Mouse (Mus musculus) hindbrain, embryonic 14.5 days (tissue): ENCODE measurements around the gene Cln6. TPM values are rescaled to one million over a fixed set of nuclear protein-coding genes. Genes with fewer than 3 reads are reported as not detected.
"Not testable (repeated sequence)": the region's sequence is repeated elsewhere in the genome, so short reads cannot be mapped to it uniquely, and the experiment has no call there.

Experiments used
- ATAC-seq: fragments of 200-750 bp; cut with Nextera tagmentation; 2 replicates; pipeline ENCODE4 v1.8.0; 2017; ENCODE audit warnings: moderate number of reproducible peaks, mild to moderate bottlenecking, moderate TSS enrichment, moderate library complexity; ENCODE audit not compliant: low FRiP score
- DNase-seq: peaks from one replicate; pipeline ENCODE4 v3.0.0-alpha.2; 2015; ENCODE audit warnings: low spot score
- H3K27ac ChIP-seq: fragments of 300-500 bp; sonication (generic); 2 replicates; pipeline ENCODE4 v1.5.1; 2014; ENCODE audit warnings: mild to moderate bottlenecking, moderate library complexity
- H3K27me3 ChIP-seq: fragments of 300-500 bp; sonication (generic); 2 replicates; pipeline ENCODE4 v1.6.1; 2014; ENCODE audit warnings: mild to moderate bottlenecking, low read length, mixed read lengths; ENCODE audit not compliant: control insufficient read depth, insufficient read depth
- H3K36me3 ChIP-seq: fragments of 300-500 bp; sonication (generic); replicated peaks from 2 replicates; pipeline ENCODE4 v1.6.1; 2014; ENCODE audit not compliant: control insufficient read depth, insufficient read depth
- H3K4me1 ChIP-seq: fragments of 300-500 bp; sonication (generic); replicated peaks from 2 replicates; pipeline ENCODE4 v1.6.1; 2014; ENCODE audit warnings: antibody characterized with exemption, low read length, mixed read lengths; ENCODE audit not compliant: control insufficient read depth, insufficient read depth
- H3K4me2 ChIP-seq: fragments of 300-500 bp; sonication (generic); replicated peaks from 2 replicates; pipeline ENCODE4 v1.6.1; 2014; ENCODE audit warnings: mild to moderate bottlenecking, moderate library complexity
- H3K4me3 ChIP-seq: fragments of 300-500 bp; sonication (generic); replicated peaks from 2 replicates; pipeline ENCODE4 v1.5.1; 2014; ENCODE audit warnings: mild to moderate bottlenecking, low read length
- H3K9ac ChIP-seq: fragments of 300-500 bp; sonication (generic); 2 replicates; pipeline ENCODE4 v1.6.1; 2014
- H3K9me3 ChIP-seq: fragments of 300-500 bp; sonication (generic); 2 replicates; pipeline ENCODE4 v1.6.1; 2016; ENCODE audit warnings: low read length; ENCODE audit not compliant: control insufficient read depth
- WGBS: fragments of 180-500 bp; shearing (Covaris S2); extraction: QIAGEN DNeasy Blood & Tissue Kit; methylation state at CpG from one replicate; pipeline ENCODE4 v1.1.7; 2014; 5-methylcytosine and 5-hydroxymethylcytosine counted together
- polyA plus RNA-seq: library from polyadenylated mRNA; unstranded; fragments of >200 nt; fragmentation: Nextera tagmentation; extraction: Ambion mirVana; gene quantifications from 2 replicates; pipeline ENCODE4 v1.2.1, GENCODE M21; 2014

Gene Cln6
- polyA plus RNA-seq, 1 experiment from 2014 or later, result 7.1 TPM

DNA sequence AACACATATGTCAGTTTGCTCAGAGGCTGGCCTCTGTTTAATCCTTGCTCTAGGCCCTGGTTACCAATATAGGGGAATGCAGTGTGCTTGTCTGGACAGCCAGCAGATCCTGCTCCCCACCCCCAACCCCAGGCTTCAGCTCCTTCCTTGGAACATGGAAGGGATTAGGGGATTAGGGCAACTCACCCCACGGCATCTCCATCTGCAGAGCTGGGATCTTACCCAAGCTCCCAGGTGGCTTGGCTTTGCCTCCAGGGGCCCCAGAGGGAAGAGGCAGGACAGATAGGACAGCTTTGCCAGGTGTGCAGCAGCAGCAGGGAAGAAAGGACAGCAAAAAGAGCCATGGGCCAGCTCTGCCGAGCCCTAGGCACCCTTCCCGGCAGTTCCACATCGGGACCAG, 22.3 kb downstream of the Cln6 start:
- Histone ChIP-seq H3K36me3 (no peaks in the 10 kb centered on the region), H3K27ac (no peak overlapping the region), H3K4me2 (no peak overlapping the region), H3K4me3 (no peak overlapping the region), H3K9me3 (no peaks in the 10 kb centered on the region), H3K27me3 (no peaks in the 10 kb centered on the region), H3K4me1 (peaks cover 9% of the 10 kb centered on the region; the same call in 1 of the 2 replicates), H3K9ac (no peak overlapping the region)
- no peak for ATAC-seq
- no peak for DNase-seq
- WGBS, result 77% methylated on average over 4 of the region's 4 CpGs

DNA sequence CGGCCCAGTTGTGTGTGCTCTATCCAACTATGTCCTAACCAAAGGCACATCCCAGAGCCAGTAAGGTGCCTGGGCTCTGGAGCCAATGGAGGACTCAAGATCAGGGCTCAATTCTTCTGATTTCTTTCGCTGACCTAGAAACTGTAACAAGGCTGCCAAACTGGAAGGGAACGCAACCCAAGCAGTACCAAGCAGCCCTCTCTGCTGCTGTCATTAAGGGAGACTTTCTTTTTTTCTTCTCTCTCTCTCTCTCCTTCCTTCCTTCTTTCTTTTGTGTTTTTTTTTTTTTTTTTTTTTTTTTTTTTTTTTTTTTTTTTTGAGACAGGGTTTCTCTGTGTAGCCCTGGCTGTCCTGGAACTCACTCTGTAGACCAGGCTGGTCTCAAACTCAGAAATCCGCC, 30.7 kb downstream of the Cln6 start:
- not testable (repeated sequence) for H3K9me3 ChIP-seq, ATAC-seq, H3K27me3 ChIP-seq, H3K27ac ChIP-seq, H3K4me3 ChIP-seq, H3K4me2 ChIP-seq, DNase-seq, H3K4me1 ChIP-seq, H3K36me3 ChIP-seq, H3K9ac ChIP-seq
- 95% methylated on average over 4 of the region's 4 CpGs for WGBS

DNA sequence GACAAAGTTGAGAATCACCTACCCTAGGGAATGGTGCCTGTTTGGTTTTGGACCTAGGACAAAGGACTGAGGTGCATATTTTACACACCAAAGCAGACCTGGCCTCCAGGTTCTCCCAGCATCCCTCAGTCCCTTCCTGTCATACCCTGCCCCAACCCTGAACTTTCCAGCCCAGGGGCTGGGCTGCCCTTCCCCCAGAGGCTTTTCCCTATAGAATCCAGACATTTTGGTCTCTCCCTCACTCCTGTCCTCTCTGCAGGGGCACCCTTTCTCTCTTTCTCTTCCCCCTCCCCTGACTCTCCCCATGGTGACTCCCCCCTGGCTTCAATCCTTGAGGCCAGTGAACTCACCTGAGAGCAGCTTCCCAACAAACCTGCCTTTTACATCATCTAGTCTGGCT, 32.1 kb downstream of the Cln6 start:
- Histone ChIP-seq H3K36me3 (no peaks in the 10 kb centered on the region), H3K4me3 (no peak overlapping the region), H3K4me2 (no peak overlapping the region), H3K27ac (no peak overlapping the region), H3K27me3 (no peaks in the 10 kb centered on the region), H3K4me1 (no peaks in the 10 kb centered on the region), H3K9me3 (no peaks in the 10 kb centered on the region), H3K9ac (no peak overlapping the region)
- DNase-seq, result no peak
- ATAC-seq, result no peak

DNA sequence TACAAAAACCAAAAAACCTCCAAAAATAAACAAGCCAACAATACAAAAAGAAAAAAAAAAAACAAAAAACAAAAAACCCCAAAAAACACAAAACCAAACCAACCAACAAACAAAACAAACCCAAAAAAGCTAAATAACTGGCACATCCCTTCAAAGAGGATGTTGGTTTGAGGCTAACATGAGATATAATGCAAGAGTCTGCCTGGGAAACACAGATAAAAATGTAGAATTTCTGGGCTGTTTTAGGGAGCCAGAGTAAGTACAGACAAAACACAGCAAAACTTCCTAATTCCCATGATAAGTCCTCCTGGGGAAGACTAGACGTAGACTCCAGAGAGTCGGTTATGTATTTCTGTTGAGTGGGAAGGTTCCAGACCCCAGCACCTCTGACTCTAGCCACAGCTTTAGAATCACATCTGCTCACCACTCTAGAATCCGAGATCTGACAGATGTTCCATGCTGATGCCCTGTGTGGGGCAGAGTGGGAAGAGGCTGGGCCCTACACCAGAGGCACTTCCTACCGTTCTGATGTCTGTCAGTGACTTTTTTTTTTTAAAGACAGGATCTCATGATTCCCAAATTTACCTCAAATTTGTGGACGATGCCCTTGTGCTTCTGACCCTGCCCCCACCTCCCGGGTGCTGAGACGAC, 38.5 kb downstream of the Cln6 start:
- H3K27ac ChIP-seq, result no peak overlapping the region
- H3K4me2 ChIP-seq, result no peak overlapping the region
- 90% methylated on average over 7 of the region's 7 CpGs for WGBS
- DNase-seq, result no peak
- H3K27me3 ChIP-seq, result no peaks in the 10 kb centered on the region
- no peaks in the 10 kb centered on the region for H3K9me3 ChIP-seq
- H3K4me1 ChIP-seq, result no peaks in the 10 kb centered on the region
- H3K36me3 ChIP-seq, result peaks cover 19% of the 10 kb centered on the region
- H3K9ac ChIP-seq, result no peak overlapping the region
- no peak overlapping the region for H3K4me3 ChIP-seq
- ATAC-seq, result no peak

DNA sequence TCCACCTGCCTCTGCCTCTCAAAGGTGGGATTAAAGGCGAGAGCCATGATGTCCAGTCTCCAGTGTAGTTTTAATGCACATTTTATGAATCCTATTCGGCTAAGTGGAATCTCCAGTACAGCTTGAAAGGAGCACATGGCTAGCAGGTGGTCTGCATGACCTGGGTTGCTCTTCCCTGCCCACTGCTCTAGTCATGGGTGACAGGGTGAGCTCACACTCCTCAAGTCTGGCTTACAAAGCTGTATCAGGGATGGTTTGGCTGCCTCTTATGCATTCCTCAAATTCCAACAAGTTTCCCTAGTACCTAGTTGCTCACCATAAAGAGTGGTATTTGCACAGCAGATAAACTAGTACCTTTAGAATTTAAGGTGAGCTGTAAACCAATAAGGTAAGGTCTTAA, 39.2 kb downstream of the Cln6 start:
- H3K9me3 ChIP-seq, result no peaks in the 10 kb centered on the region
- no peak overlapping the region for H3K4me3 ChIP-seq
- no peaks in the 10 kb centered on the region for H3K4me1 ChIP-seq
- H3K9ac ChIP-seq, result no peak overlapping the region
- H3K4me2 ChIP-seq, result no peak overlapping the region
- no peaks in the 10 kb centered on the region for H3K27me3 ChIP-seq
- DNase-seq (no peak), ATAC-seq (no peak)
- no peak overlapping the region for H3K27ac ChIP-seq
- H3K36me3 ChIP-seq, result peaks cover 26% of the 10 kb centered on the region
- WGBS, result 88% methylated on average over 2 of the region's 2 CpGs

DNA sequence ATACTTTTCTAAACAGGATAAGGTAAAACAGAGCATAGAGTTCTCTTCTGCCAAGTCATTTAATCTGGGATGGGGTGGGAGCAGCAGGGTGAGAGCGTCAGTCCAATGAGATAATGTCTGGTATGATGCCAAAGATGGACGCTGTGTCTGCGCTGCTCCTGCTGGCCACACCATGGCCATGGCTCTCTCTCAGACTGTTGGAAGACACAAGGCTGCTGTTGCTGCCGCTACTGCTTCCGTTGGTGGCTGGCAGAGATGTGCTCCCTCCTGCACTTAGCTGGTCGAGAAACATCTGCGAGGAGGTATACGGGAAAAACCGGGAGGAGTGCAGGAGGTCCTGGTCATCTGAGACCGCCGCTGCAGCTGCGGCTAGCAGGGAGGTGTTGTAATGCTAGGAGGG, 43.3 kb downstream of the Cln6 start:
- WGBS, result 86% methylated on average over 12 of the region's 12 CpGs

DNA sequence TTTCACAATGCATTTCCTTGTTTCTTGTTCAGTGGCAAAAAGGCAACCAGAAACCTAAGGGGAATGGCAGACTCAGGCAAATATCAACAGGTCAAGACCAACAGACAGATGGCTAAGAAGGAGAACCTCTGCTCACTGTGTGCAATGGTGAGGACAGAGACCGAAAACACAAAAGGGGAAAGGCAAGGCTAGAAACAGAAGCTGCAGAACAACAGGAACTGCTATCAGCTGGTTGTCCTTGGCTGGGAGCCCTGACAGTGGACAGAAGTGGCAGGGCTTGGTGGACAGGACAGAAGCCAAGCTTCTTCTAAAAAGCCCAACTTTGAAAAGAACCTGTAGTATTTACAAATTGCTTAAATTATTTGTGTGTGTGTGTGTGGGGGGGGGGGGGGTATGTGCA, 55.9 kb downstream of the Cln6 start:
- no peak for DNase-seq
- peaks cover 51% of the 10 kb centered on the region for H3K36me3 ChIP-seq

More for the DNA sequence above, 43.3 kb downstream of the Cln6 start:
- Histone ChIP-seq H3K36me3 (peaks cover 59% of the 10 kb centered on the region), H3K4me1 (no peaks in the 10 kb centered on the region), H3K4me3 (no peak overlapping the region), H3K27ac (no peak overlapping the region), H3K27me3 (no peaks in the 10 kb centered on the region), H3K4me2 (no peak overlapping the region), H3K9ac (no peak overlapping the region), H3K9me3 (no peaks in the 10 kb centered on the region)
- no peak for ATAC-seq
- no peak for DNase-seq

More for the DNA sequence above, 55.9 kb downstream of the Cln6 start:
- WGBS, result 77% methylated on average over 1 of the region's 1 CpGs
- no peak for ATAC-seq
- no peak overlapping the region for H3K27ac ChIP-seq
- H3K4me2 ChIP-seq, result no peak overlapping the region
- H3K4me1 ChIP-seq, result no peaks in the 10 kb centered on the region
- no peaks in the 10 kb centered on the region for H3K27me3 ChIP-seq
- no peak overlapping the region for H3K4me3 ChIP-seq
- no peaks in the 10 kb centered on the region for H3K9me3 ChIP-seq
- H3K9ac ChIP-seq, result no peak overlapping the region

Other genes with a start within 250 kb of the Cln6 start
- 1.4 and 1.6 TPM in 2 replicates for gene Itga11, start 161.0 kb upstream of the Cln6 start, polyA plus RNA-seq
- gene Fem1b, start 26.9 kb upstream of the Cln6 start, polyA plus RNA-seq, result 86.6 and 101 TPM in 2 replicates
- 16.7 and 32.8 TPM in 2 replicates for gene Calml4, start 19.3 kb downstream of the Cln6 start, polyA plus RNA-seq
- gene Pias1, start 149.1 kb downstream of the Cln6 start, polyA plus RNA-seq, result 54.6 and 61.1 TPM in 2 replicates